Mouse (Mus musculus): ENCODE measurements at regions not wholly inside any gene's neighbourhood (a gene's known extent, or its start where the extent isn't known, plus 50 kb on each side); places are given as distances from the start of the nearest gene placed in this dataset.

DNA sequence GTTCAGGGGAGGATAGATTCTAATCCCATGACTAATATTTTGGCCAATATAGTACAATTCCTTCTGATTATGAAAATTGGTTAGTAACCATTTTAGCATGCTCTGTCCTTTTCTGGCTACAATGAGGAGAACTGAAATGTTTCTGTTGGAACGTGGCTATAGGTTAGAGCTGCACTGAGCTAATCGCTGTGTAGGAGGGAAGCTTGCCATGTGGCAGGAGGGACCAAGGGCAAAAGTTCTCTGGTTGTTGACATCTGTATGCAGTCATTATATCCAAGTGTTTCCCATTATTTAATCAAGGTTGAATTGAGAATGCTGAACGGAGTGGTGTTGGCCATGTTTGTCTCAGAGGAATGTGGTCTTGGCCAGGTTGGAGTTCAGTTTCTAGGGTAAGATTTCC lies 253.5 kb downstream of the Fam173b start:
- H3K9me3 ChIP-seq, result no peaks in the 10 kb centered on the region
- H3K9ac ChIP-seq, result no peak overlapping the region
- H3K4me3 ChIP-seq, result no peak overlapping the region
- 64% methylated on average over 3 of the region's 3 CpGs for whole genome bisulfite sequencing
- no peaks in the 10 kb centered on the region for H3K4me1 ChIP-seq
- H3K4me2 ChIP-seq, result no peak overlapping the region
- no peak overlapping the region for H3K27ac ChIP-seq
- ATAC-seq (ENCODE audit: borderline replicate concordance, extremely low read depth, low FRiP score, low TSS enrichment), result no peak
- no peaks in the 10 kb centered on the region for H3K36me3 ChIP-seq
- H3K27me3 ChIP-seq, result no peaks in the 10 kb centered on the region

DNA sequence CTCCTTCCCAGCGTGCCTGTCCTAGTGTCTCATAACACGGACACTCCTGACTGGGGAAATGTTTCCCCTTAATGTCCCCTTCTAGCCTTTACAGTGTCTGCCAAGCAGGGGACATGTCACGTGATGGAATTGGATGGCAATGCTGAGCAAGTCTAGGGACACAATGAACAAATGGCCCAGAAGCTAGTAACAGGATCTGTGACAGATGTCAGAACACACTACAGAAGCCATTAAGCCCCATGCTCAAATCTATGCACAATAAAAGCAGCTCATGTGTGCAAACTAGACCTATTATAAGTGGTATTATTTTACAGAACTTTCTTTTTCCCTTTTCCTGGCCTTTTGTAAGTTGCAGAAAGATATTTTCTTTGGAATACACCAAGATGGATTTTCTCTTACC lies 267.4 kb downstream of the Fam173b start:
- H3K9ac ChIP-seq, result no peak overlapping the region
- ATAC-seq (ENCODE audit: borderline replicate concordance, extremely low read depth, low FRiP score, low TSS enrichment), result no peak
- H3K36me3 ChIP-seq, result no peaks in the 10 kb centered on the region
- no peaks in the 10 kb centered on the region for H3K27me3 ChIP-seq
- H3K4me3 ChIP-seq, result no peak overlapping the region
- H3K27ac ChIP-seq, result no peak overlapping the region
- H3K9me3 ChIP-seq, result no peaks in the 10 kb centered on the region
- peaks cover 15% of the 10 kb centered on the region; the same call in 1 of the 2 replicates for H3K4me1 ChIP-seq
- WGBS, result 77% methylated on average over 3 of the region's 3 CpGs
- H3K4me2 ChIP-seq, result no peak overlapping the region

DNA sequence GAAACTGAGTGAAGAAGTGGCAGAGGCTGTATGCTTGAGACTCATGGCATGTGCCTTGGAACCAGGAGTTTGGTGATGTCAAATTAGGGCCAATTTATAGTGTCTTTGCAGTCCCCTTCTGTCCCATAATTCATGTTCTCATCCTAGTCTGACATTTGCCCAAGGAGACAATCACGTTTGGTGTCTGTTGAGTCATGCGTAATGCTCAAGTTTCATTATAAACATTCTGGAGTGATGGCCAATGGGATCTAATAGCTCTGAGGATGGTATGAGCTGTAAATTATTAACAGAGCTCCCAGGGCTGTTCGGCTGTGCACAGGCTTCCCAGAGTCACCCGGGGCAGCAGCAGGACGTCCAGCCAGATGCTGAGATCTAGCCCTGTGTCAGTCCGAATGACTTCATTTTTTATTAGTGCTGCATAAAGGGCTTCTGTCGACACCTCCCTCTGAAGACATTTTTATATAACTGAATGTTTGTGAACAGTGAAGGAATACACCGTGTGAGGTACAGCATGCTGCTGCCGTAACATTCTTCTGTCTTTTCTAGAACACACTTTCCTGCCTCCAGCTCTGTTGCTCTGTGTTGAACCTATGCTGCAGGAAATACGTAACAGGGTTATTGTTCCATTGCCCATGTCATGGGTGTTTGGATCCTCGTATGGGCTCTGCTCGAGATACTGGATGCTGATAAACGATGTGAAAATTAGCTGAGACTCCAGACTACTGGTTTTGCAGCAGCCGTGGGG lies 268.2 kb downstream of the Fam173b start:
- peaks cover 15% of the 10 kb centered on the region; the same call in 1 of the 2 replicates for H3K4me1 ChIP-seq
- WGBS, result 17% methylated on average over 14 of the region's 14 CpGs
- H3K36me3 ChIP-seq, result no peaks in the 10 kb centered on the region
- no peaks in the 10 kb centered on the region for H3K27me3 ChIP-seq
- H3K4me2 ChIP-seq, result peak overlapping the region; percentile 19; the same call in 1 of the 2 replicates
- H3K27ac ChIP-seq, result no peak overlapping the region
- no peak overlapping the region for H3K9ac ChIP-seq
- no peaks in the 10 kb centered on the region for H3K9me3 ChIP-seq
- H3K4me3 ChIP-seq, result no peak overlapping the region
- ATAC-seq (ENCODE audit: borderline replicate concordance, extremely low read depth, low FRiP score, low TSS enrichment), result peak; percentile 87; the same call in 1 of the 2 replicates

DNA sequence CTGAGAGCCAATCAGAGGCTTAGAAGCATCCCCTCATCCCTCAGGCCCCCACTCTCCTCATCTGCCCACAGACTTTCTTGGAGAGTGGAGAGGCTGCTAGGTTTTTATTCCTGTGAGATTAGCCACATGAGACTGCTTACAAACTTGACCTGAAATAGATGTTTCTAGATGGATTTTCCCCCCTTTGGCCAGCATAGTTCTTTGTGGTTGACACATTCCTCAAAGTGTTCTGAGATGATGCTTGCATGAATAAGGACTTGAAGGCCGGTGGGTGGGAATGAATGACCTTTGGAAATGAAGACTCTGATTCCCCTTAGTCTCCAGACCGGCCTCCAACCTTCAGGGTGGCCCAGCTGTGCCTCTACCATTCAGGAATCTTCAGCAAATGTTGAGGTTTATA lies 273.8 kb downstream of the Fam173b start:
- no peak overlapping the region for H3K4me3 ChIP-seq
- H3K4me1 ChIP-seq, result peaks cover 5% of the 10 kb centered on the region; the same call in 1 of the 2 replicates
- ATAC-seq (ENCODE audit: borderline replicate concordance, extremely low read depth, low FRiP score, low TSS enrichment), result no peak
- no peaks in the 10 kb centered on the region for H3K9me3 ChIP-seq
- H3K36me3 ChIP-seq, result no peaks in the 10 kb centered on the region
- no peaks in the 10 kb centered on the region for H3K27me3 ChIP-seq
- no peak overlapping the region for H3K27ac ChIP-seq
- no peak overlapping the region for H3K9ac ChIP-seq
- WGBS, result 75% methylated on average over 2 of the region's 2 CpGs
- H3K4me2 ChIP-seq, result no peak overlapping the region

DNA sequence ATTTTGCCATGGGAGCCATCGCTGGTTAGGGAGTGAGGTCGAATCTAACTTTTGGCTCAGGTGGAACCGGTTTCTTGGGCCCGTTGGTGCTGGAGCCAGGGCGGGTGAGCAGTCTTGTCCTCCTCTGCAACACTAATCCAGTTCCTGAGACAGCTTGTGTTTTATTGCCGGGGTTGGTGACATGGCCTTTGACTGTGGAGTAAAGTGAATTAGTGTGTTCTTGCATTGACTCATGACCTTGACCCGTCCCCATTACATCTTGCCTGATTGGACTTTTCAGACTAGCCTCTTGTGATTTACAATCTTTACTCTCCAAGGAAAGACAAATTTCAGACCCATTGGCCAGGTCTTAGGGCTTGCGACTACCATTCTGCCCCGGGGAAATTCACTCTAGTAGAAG lies 278.8 kb downstream of the Fam173b start:
- H3K27me3 ChIP-seq, result no peaks in the 10 kb centered on the region
- WGBS, result 76% methylated on average over 9 of the region's 9 CpGs
- H3K27ac ChIP-seq, result no peak overlapping the region
- H3K4me1 ChIP-seq, result no peaks in the 10 kb centered on the region
- no peak overlapping the region for H3K4me3 ChIP-seq
- H3K9me3 ChIP-seq, result no peaks in the 10 kb centered on the region
- no peak overlapping the region for H3K9ac ChIP-seq
- ATAC-seq (ENCODE audit: borderline replicate concordance, extremely low read depth, low FRiP score, low TSS enrichment), result no peak
- no peaks in the 10 kb centered on the region for H3K36me3 ChIP-seq
- H3K4me2 ChIP-seq, result no peak overlapping the region

DNA sequence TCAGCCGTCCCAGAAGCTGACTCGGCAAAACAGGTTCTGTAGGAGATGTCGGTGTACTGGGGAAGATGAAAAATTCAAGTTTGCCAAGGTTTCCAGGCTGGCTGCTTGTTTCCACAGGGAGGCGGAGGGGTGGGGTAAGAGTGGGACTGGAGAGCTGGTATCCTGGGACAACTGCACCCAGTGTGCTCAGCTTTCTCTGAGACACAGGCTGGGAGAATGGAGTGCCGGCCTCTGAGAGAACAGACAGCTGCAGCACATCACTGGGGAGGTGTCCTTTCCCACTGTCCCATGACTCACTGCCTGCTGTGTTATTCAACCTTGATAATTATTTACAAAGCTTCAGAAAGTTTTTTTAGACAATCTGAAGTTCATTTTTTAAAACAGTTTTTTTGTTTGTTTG lies 280.7 kb downstream of the Fam173b start:
- no peaks in the 10 kb centered on the region for H3K4me1 ChIP-seq
- no peak overlapping the region for H3K27ac ChIP-seq
- H3K9ac ChIP-seq, result no peak overlapping the region
- no peaks in the 10 kb centered on the region for H3K9me3 ChIP-seq
- ATAC-seq (ENCODE audit: borderline replicate concordance, extremely low read depth, low FRiP score, low TSS enrichment), result no peak
- H3K4me3 ChIP-seq, result no peak overlapping the region
- 34% methylated on average over 5 of the region's 5 CpGs for WGBS
- H3K36me3 ChIP-seq, result no peaks in the 10 kb centered on the region
- no peaks in the 10 kb centered on the region for H3K27me3 ChIP-seq
- H3K4me2 ChIP-seq, result no peak overlapping the region

DNA sequence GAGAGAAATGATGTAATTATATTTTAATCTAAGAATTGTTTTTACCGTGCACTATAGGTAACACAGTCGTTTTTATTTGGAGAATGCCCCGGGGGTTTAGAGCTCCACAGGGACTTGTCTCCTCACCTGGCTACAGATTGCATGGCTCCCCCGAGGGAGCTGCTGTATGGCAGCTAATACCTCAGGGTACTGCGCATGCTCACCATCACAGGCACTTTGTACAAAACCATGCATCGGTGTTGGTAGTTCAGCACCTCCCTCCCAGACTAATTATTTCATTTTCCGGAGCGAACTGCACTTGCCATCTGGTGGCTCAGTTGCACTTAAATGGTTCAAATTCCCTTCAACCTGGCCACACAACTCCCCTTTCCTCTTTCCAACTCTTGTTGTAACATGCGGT lies 281.9 kb downstream of the Fam173b start:
- no peak overlapping the region for H3K27ac ChIP-seq
- WGBS, result 85% methylated on average over 9 of the region's 9 CpGs
- no peak for ATAC-seq (ENCODE audit: borderline replicate concordance, extremely low read depth, low FRiP score, low TSS enrichment)
- no peaks in the 10 kb centered on the region for H3K27me3 ChIP-seq
- H3K36me3 ChIP-seq, result no peaks in the 10 kb centered on the region
- H3K9ac ChIP-seq, result no peak overlapping the region
- no peak overlapping the region for H3K4me2 ChIP-seq
- no peaks in the 10 kb centered on the region for H3K4me1 ChIP-seq
- no peak overlapping the region for H3K4me3 ChIP-seq
- no peaks in the 10 kb centered on the region for H3K9me3 ChIP-seq

DNA sequence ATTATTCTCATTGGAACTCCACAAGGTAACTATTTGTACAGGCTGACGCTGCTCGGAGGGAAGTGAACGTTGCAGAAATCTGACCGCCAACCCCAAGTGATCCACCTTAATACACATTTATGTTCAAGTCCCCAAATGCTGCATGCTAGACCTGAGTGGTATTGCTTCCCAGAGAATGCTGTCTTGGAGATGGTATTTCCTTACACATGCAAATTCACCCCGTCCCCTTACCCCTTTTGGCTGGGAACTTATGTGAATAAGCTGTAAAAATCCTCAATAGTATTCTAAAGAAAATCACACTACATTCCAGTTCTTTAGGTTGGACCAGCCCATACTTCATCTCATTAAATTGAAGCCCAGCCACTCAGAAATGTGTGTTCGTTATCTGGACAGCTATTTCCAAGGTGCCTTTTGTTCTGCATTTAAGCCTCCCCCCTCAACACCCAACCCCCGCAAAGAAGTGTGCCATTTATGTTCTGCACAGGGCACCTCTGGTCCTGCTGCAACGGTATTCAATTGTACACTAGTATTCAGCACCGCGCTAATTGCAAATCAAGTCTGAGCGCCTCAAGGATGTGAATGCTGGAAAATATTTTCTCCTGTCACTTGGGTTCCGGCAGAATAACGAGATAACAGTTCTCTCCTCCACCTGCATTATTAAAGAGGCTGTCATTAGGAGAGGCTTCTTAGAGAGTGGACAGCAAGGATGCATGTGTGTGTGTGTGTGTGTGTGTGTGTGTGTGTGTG lies 278.0 kb upstream of the Tas2r119 start:
- 78% methylated on average over 13 of the region's 13 CpGs for WGBS

DNA sequence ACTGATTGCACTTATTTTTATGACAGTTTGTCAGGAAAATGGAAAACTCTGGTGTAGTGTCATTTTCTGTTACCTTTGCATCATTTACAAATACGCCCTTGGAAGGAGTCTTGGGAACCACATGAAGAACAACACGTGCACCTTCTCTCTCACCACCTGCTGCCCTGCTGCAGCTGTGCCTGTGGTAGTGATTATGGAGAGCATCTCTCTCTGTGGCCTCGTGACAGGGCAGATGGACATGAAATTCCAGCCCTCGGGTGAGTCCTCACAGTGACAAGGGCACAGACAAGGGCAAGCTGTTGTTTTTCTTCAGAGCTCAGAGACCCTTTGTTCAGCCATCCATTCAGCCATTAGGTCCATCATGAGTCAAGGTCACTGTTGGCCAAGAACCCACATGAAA lies 276.8 kb upstream of the Tas2r119 start:
- H3K9me3 ChIP-seq, result no peaks in the 10 kb centered on the region
- no peak overlapping the region for H3K4me2 ChIP-seq
- no peaks in the 10 kb centered on the region for H3K36me3 ChIP-seq
- H3K9ac ChIP-seq, result no peak overlapping the region
- no peaks in the 10 kb centered on the region for H3K4me1 ChIP-seq
- H3K4me3 ChIP-seq, result no peak overlapping the region
- ATAC-seq (ENCODE audit: borderline replicate concordance, extremely low read depth, low FRiP score, low TSS enrichment), result no peak
- H3K27me3 ChIP-seq, result no peaks in the 10 kb centered on the region
- 70% methylated on average over 4 of the region's 4 CpGs for WGBS
- no peak overlapping the region for H3K27ac ChIP-seq

More for the DNA sequence above, 278.0 kb upstream of the Tas2r119 start:
- H3K36me3 ChIP-seq, result no peaks in the 10 kb centered on the region
- H3K4me3 ChIP-seq, result no peak overlapping the region
- H3K4me2 ChIP-seq, result no peak overlapping the region
- H3K27ac ChIP-seq, result no peak overlapping the region
- H3K9me3 ChIP-seq, result no peaks in the 10 kb centered on the region
- H3K9ac ChIP-seq, result no peak overlapping the region
- ATAC-seq (ENCODE audit: borderline replicate concordance, extremely low read depth, low FRiP score, low TSS enrichment), result no peak
- H3K27me3 ChIP-seq, result no peaks in the 10 kb centered on the region
- H3K4me1 ChIP-seq, result no peaks in the 10 kb centered on the region

DNA sequence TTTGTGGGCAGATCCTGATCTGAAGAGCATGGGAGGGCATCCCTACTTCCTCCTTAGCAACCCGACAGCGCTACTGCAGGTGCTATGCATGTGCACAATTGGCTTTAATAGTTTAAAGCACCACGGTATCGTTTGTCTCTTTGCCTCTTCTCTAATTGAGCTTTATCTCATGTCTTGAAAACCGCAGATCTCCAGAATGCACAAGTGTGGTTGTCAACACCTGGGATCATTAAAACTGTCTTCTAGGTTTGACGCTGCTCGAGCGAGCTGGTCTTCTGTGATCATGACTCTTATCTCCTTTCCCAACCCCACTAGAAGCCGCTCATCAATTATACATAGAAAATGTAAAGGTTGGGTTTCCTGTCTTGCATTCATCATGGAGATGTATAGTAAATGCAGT lies 268.7 kb upstream of the Tas2r119 start:
- H3K9ac ChIP-seq, result no peak overlapping the region
- no peaks in the 10 kb centered on the region for H3K9me3 ChIP-seq
- H3K4me3 ChIP-seq, result no peak overlapping the region
- ATAC-seq (ENCODE audit: borderline replicate concordance, extremely low read depth, low FRiP score, low TSS enrichment), result no peak
- no peaks in the 10 kb centered on the region for H3K36me3 ChIP-seq
- H3K4me1 ChIP-seq, result no peaks in the 10 kb centered on the region
- H3K4me2 ChIP-seq, result no peak overlapping the region
- H3K27me3 ChIP-seq, result no peaks in the 10 kb centered on the region
- 70% methylated on average over 9 of the region's 9 CpGs for WGBS
- no peak overlapping the region for H3K27ac ChIP-seq

DNA sequence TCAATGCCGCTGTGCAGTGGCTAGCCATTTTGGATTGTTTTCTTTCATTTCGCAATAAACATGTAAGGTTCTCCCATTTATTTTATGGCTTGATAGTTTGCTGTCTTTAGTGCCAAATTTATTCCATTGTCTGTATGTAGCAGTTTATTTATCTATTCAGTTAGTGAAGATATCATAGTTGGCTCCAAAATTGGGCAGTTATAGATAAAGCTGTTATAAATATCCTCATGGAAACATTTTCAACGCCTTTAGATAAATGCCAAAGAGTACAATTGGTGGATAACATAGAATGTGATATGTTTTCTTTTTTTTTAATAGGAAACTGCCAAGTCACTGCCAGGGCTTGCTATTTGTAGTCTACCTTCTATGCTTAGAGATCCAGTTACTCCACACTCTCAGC lies 265.1 kb upstream of the Tas2r119 start:
- Histone ChIP-seq H3K4me3 (no peak overlapping the region), H3K27me3 (no peaks in the 10 kb centered on the region), H3K4me2 (no peak overlapping the region), H3K9ac (no peak overlapping the region), H3K27ac (no peak overlapping the region), H3K4me1 (no peaks in the 10 kb centered on the region), H3K36me3 (no peaks in the 10 kb centered on the region), H3K9me3 (no peaks in the 10 kb centered on the region)
- ATAC-seq (ENCODE audit: borderline replicate concordance, extremely low read depth, low FRiP score, low TSS enrichment), result peak; percentile 46; the same call in 1 of the 2 replicates
- WGBS, result 67% methylated on average over 3 of the region's 3 CpGs

DNA sequence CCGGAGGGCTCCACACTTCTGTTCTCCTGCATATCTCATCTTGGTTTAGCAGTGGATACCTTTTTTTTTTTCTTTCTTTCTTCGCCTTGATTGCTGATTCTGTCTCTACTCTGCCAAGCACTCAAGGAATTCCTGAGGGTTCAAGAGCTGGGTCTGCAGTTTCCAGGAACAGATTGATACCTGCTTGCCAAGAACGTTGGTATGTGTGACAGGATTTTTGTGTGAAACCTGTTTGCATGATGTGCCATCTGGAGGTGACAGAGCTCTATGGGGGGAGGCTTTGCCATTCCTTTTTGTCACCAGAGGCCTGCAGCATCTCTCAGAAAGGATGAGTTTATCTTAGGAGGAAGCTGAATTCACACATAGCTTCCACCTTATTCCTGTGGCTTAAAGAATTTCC lies 255.6 kb upstream of the Tas2r119 start:
- 38% methylated on average over 3 of the region's 3 CpGs for WGBS
- no peaks in the 10 kb centered on the region for H3K9me3 ChIP-seq
- ATAC-seq (ENCODE audit: borderline replicate concordance, extremely low read depth, low FRiP score, low TSS enrichment), result 0 out of 2 replicates have a peak, but pooled peaks have one; percentile 14
- no peaks in the 10 kb centered on the region for H3K27me3 ChIP-seq
- H3K4me3 ChIP-seq, result no peak overlapping the region
- H3K27ac ChIP-seq, result peak overlapping the region; percentile 44; the same call in 1 of the 2 replicates
- no peak overlapping the region for H3K9ac ChIP-seq
- H3K36me3 ChIP-seq, result no peaks in the 10 kb centered on the region
- no peak overlapping the region for H3K4me2 ChIP-seq
- H3K4me1 ChIP-seq, result 0 out of 2 replicates have a peak, but pooled peaks cover 6% of the 10 kb centered on the region

All from lung, embryonic 15.5 days (tissue).